Mouse (Mus musculus) CD4-positive, CD25-positive, alpha-beta regulatory T cell, adult 4 months (primary cell): Measurements from ENCODE around the gene Kctd6. TPM values are rescaled to one million over a fixed set of nuclear protein-coding genes. Genes with fewer than 3 reads are reported as not detected.
A peak's percentile ranks its signal among the peaks of the same experiment; 100 is the strongest.
"Not testable (repeated sequence)": the region's sequence is repeated elsewhere in the genome, so short reads cannot be mapped to it uniquely, and the experiment has no call there.

Experiments
- ATAC-seq: one replicate; pipeline ENCODE4 v1.8.0; 2017
- polyA plus RNA-seq, 2 experiments: library from polyadenylated mRNA; unstranded; fragments of 100-300 nt; shearing (Covaris generic); gene quantifications; one replicate each; pipeline ENCODE4 v1.2.1; 2017

Gene Kctd6
- polyA plus RNA-seq, 2 experiments from 2014 or later: 2.0 to 3.4 TPM

DNA sequence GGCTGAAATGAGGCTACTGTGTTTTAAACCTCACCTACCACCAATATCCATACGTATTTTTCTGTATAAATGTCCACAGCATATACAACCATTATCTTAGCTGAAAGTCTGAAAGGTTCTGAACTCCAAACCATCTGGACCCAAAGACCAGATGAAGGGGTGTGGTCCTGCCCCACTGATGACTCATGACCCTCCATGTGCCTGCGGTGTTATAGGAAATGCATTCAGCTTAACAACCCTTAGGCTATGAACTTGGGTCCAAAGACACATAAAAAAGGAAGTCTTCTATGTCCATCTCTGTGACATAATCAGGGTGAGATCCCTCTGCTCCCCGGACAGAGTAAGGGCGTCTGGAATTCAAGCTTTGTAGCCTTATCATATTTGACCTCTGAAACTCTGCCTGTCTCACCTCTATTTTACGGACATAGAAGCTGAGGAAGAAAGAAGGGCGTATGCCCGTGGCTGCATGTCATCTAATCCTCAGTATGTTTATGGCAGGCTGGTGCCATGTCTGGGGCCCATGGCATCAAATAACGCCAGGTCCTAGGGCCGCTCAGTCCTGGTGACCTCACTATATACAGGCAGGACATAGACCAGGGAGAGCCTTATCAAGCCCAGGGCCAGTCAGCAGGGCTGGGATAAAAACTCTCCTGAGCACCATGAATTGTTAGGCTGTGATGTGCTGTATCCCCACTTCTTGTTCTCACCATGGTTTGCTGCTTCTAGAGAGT is 36.4 kb downstream of the Kctd6 start:
- no peak for ATAC-seq

DNA sequence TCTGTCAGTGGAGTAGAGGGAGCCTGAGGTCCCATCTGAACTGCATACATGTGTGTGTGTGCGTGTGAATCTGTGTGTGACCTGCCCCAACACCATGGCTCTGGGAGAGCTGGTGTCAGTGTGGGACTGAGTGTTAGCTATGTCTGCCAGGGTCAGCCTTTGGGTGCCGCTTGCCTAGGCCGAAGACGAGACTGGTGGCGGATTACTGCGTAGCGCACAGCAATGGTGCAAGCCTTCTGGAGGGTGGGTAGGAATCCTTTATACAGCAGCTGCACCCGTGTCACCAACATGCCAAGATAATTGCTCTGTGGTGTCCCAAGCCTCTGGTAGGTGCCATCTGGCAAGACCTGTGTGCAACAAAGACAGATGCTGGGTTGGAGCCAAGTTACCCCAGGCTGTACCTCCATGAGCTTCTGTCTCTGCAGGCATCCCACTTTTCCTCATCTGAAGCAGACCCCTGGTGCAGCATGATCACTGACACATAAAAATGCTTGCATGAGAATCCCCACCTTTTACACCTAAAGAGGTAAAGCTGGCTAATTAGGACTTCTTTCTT is 37.5 kb downstream of the Kctd6 start:
- no peak for ATAC-seq

- ATAC-seq: peak; percentile 43
Observed at GRCm38 (mm10) chr14:8255076-8255729, 41.3 kb downstream of the Kctd6 start.

GRCm38 (mm10) chr14:8256072-8256471 is 42.1 kb downstream of the Kctd6 start:
- no peak for ATAC-seq

GRCm38 (mm10) chr14:8256881-8257280 is 42.9 kb downstream of the Kctd6 start:
- ATAC-seq: no peak

- ATAC-seq: no peak
Observed at GRCm38 (mm10) chr14:8257521-8258334, 43.8 kb downstream of the Kctd6 start.

- ATAC-seq: no peak
Observed at GRCm38 (mm10) chr14:8258335-8258627, 44.3 kb downstream of the Kctd6 start.

- ATAC-seq: no peak
Observed at GRCm38 (mm10) chr14:8258752-8259151, 44.8 kb downstream of the Kctd6 start.

- no peak for ATAC-seq
Observed at GRCm38 (mm10) chr14:8259166-8259565, 45.2 kb downstream of the Kctd6 start, which contains the start of gene Acox2. Acox2 (minus strand) TSS chr14:8259353.

- no peak for ATAC-seq
Observed at GRCm38 (mm10) chr14:8260214-8260613, 46.3 kb downstream of the Kctd6 start.

- no peak for ATAC-seq
Observed at GRCm38 (mm10) chr14:8262242-8262641, 48.3 kb downstream of the Kctd6 start.

GRCm38 (mm10) chr14:8264378-8264777 is 50.4 kb downstream of the Kctd6 start:
- ATAC-seq: no peak

DNA sequence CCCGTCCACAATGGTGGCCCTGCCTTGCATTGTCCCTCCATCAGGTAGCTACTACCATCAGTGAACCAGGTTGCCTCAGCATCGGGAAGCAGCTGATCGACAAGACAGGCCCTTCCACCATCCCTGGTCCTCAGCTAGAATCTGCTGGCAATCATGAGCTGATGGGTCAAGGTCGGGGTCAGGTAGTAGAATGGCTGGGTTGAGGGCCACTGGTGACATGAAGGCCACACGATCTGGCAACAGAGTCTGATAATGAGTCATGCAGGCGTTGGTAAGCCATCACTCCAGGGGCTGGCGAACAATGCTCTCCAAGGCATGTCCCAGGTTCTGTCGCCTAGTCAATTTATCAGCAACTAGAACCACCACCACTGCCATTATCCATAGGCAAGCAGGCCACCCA is 57.3 kb downstream of the Kctd6 start:
- not testable (repeated sequence) for ATAC-seq

Other genes with a start within 250 kb of the Kctd6 start
- gene Dnase1l3, start 219.6 kb upstream of the Kctd6 start, polyA plus RNA-seq: 1 to 10 TPM; 4.6 to 8.5 TPM
- gene Abhd6, start 211.2 kb upstream of the Kctd6 start, polyA plus RNA-seq: 10 to 100 TPM; 31.1 to 32.8 TPM
- gene Rpp14, start 133.8 kb upstream of the Kctd6 start, polyA plus RNA-seq: 10 to 100 TPM; 36.6 to 42.7 TPM
- gene Pxk, start 115.9 kb upstream of the Kctd6 start, polyA plus RNA-seq: 10 to 100 TPM; 29.4 to 38.5 TPM
- 100 to 1,000 TPM; 139 to 163 TPM for gene Pdhb, start 41.1 kb upstream of the Kctd6 start, polyA plus RNA-seq
- not detected for gene Acox2, start 45.2 kb downstream of the Kctd6 start, polyA plus RNA-seq
- not detected for gene Fam107a, start 103.9 kb downstream of the Kctd6 start, polyA plus RNA-seq
- gene Oit1, start 164.6 kb downstream of the Kctd6 start, polyA plus RNA-seq: not detected